Mouse (Mus musculus): ENCODE results near the gene Cic.

The Cic gene

DNA sequence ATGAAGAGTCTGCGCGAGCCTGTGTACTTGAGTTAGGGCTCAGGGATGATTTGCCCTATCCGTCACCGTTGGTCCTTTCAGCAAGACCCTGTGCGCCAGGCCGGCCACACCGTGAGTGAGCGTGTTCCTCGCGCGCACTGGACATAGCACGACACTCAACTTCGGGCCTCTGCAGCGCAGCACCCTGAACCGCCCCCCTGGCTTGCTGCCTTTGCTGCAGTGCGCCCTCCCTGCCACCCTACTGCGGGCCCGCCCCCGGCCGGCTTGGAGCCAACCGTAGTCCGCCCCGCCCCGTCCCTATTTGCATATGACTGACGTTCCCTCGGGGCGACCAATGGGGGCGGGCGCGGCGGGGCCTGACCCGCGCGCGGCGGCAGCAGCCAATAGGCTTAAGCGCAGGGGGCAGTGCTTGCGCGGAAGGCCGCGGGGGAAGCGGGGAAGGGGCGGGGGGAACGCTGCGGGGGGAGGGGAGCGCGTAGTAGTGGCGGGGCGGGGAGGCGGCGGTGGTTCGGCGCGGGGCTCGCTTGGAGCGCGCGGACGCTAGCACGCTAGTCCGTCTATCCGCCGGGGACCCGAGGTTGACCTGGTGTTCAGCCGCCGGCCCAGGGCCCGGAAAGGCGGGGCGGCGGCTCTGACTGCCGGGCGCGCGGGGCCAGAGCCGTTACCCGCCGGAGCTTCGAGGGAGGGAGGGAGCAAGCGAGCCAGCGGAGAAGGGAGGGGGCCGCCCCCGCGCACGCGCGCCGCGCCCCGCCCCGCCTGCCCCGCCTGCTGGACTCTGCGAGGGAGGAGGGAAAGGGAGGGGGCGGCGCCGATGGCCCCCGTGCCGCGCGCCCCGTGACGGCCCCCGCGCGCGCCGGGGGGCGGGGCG is 14.5 kb downstream of the Cic start:
- WGBS = 2% methylated on average over 90 of the region's 108 CpGs

DNA sequence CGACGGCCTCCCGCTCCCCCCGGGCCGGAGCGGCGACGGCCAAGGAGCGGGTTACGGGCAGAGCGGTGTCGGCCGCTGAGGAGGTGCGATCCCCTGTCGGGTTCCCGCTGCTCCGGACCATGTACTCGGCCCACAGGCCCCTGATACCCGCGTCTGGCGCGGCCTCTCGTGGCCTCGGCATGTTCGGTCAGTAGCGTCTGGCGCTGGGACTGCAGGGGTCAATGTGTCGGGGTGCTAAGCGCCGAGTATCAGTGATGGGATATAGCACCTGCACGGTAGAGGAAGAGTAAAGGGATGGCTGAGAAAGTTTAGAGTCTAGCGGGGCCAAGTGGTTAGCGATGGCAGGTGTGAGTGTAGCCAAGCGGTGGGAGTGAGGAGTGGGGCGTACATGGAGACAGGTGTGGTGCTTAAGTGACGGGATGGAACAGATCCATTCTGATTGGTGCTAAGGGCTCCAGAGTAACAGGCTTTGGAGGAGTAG is 15.3 kb downstream of the Cic start:
- WGBS = under 1% methylated on average over 35 of the region's 36 CpGs

DNA sequence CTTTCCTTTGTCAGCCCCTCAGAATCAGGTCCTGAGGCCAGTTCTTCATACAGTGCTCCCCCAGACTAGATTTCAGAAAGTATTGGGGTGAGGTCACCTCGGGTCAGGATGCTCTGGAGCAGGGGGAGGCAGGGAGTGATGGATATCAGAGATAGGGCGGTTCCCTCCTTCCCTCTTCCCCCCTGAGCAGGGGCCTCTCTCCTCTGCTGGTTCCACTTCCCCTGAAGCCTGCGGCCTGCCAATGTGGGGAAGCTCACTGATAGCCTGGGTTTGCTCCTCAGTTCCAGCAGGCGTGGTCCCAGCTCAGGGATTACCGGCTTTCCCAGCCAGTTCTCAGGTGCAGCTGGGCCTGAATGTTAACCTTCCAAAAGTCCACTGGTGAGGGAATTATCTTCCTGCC is 16.1 kb downstream of the Cic start:
- 35% methylated on average over 5 of the region's 5 CpGs for WGBS

DNA sequence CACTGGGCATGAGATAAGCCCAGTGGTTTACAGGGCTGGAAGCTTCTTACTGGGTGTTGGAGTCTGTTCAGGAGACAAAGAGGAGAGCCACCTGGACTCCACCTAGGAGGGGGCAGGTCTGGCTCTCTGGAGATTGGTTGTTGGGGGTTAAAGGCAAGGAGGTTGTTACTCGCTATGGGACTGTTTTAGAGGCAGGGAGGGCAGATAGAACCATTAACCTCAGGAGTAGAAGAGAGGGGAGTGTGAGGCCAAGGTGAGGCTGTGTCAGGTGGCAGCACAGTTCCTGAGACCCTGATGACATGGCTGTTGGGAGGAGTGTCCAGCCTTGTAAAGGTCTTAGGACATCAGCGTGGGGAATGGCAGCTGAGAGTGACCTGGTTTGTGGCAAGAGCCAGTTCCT is 16.7 kb downstream of the Cic start:
- WGBS = 60% methylated on average over 2 of the region's 2 CpGs

DNA sequence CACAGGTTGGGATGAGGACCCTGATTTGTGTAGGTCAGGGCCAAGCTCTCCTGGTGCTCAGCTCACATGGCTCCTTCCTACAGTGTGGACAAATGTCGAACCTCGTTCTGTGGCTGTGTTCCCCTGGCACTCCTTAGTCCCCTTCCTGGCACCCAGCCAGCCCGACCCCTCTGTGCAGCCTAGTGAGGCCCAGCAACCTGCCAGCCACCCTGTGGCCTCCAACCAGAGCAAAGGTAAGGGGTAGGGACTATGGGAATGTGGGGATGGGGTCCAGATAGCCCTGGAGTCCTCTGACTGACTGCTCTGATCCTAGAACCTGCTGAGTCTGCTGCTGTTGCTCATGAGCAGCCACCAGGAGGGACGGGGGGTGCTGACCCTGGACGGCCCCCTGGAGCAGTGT is 17.3 kb downstream of the Cic start:
- WGBS = 55% methylated on average over 5 of the region's 5 CpGs

DNA sequence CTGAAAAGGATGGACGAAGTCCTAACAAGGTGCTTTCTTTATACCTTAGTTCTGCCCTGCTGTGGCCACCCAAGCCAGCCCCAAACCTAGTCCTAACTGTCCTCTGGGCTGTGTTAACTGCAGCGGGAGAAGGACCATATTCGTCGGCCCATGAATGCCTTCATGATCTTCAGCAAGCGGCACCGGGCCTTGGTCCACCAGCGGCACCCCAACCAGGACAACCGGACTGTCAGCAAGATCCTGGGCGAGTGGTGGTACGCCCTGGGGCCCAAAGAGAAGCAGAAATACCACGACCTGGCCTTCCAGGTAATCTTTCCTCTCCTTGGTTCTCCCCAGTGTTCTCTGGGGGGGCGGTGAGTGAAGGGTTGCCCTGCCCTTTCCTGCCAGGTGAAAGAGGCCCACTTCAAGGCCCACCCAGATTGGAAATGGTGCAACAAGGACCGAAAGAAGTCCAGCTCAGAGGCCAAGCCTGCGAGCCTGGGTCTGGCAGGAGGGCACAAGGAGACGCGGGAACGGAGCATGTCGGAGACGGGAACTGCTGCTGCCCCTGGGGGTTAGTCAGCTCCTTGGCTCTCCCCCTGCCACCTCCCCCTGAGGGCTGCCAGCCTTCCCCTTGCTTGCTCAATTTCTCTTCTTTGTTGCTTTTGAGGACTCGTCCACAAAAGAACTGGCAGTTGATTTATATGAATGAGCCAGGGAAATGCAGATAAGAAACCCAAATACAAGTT is 18.2 kb downstream of the Cic start:
- WGBS = 79% methylated on average over 20 of the region's 20 CpGs

DNA sequence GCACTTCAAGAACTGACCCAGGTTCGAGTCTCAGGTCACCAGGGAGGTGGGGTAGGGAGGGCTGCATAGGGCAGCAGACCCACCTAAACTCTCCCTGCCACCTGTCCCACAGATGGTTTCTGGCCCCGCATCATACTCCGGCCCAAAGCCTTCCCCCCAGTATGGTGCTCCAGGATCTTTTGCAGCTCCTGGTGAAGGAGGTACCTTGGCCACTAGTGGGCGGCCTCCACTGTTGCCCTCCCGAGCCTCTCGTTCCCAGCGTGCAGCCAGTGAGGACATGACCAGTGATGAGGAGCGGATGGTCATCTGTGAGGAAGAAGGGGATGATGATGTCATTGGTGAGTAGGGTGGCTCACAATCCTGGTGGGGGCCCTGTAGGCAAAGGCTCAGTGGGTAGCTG is 19.5 kb downstream of the Cic start:
- 70% methylated on average over 8 of the region's 8 CpGs for WGBS

DNA sequence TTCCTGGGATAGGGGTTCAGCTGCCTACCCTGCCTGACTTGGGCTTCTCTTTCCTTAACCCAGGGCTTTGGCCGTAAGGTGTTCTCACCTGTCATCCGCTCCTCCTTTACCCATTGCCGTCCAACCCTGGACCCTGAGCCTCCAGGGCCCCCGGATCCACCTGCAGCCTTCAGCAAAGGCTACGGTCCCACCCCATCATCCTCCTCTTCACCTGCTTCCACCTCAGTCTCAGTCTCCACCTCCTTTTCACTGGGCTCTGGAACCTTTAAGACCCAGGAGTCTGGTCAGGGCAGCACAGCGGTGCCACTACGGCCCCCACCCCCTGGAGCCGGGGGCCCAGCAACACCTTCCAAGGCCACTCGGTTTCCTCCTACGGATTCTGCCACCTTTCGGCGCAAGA is 20.5 kb downstream of the Cic start:
- WGBS = 89% methylated on average over 12 of the region's 12 CpGs

DNA sequence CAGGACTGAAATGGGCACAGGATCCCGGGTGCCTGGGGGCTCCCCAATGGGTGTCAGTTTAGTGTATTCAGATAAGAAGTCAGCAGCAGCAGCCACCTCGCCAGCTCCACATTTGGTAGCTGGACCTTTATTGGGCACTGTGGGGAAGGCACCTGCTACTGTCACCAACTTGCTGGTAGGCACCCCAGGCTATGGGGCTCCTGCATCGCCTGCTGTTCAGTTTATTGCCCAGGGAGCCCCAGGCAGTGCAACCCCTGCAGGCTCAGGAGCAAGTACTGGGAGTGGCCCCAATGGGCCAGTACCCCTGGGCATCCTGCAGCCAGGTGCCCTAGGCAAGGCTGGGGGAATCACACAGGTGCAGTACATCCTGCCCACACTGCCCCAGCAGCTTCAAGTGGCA is 21.2 kb downstream of the Cic start:
- 95% methylated on average over 3 of the region's 3 CpGs for WGBS

DNA sequence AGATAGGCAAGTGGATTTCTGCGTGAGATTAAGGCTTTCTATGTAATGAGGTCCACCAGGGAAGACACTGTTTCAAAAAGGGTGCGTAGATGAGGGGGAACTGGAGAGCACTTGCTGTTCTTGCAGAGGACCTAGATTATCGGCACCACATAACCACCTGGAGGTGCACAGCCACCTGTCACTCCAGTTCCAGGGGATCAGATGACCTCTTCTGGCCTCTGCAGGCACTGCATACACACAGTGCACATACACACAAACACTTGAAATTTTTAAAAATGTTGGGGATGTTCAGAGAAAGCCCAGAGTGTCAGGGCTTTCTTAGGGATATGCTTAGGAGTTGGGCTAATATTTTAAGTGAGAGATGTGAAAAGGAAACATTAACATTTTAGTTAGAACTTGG is 22.4 kb downstream of the Cic start:
- 97% methylated on average over 3 of the region's 3 CpGs for WGBS

DNA sequence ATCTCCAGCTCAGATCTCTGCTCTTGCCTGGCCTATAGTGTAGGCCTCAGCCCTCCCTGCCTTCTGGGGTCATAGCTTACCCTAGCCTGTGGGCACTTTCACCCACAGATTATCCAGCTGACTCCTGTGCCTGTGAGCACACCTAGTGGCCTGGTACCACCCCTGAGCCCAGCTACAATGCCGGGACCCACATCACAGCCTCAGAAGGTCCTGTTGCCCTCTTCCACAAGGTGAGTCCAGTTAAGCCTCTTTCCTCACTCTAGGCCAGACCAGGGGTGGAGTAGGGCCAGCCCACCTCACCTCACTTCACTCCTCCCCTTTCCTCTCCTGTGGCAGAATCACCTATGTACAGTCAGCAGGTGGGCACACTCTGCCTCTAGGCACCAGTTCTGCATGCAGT is 23.0 kb downstream of the Cic start:
- WGBS = 91% methylated on average over 1 of the region's 1 CpGs

DNA sequence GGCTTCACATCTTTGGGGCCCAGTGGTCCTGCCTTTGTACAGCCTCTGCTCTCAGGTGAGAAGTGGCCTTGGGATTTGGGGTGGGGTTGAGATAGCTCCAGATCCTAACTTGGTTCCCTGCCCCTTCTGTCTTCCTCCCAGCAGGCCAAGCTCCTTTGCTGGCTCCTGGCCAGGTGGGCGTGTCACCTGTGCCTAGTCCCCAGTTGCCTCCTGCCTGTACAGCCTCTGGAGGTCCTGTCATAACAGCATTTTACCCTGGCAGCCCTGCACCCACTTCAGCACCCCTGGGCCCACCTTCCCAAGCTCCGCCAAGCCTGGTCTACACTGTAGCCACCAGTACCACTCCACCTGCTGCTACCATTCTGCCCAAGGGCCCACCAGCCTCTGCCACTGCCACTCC is 23.4 kb downstream of the Cic start:
- 72% methylated on average over 2 of the region's 2 CpGs for WGBS

DNA sequence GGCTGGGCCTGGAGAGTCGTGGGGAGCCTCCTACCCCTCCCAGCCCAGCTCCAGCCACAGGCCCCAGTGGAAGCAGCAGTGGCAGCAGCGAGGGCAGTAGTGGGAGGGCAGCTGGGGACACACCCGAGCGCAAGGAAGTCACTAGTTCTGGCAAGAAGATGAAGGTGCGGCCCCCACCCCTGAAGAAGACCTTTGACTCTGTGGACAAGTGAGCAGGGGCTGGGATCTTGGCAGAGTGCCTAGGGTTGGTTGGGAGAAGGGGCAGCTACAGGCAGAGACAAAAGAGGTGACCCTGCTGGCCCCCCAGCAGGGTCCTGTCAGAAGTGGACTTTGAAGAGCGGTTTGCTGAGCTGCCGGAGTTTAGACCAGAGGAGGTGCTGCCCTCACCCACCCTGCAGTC is 24.6 kb downstream of the Cic start:
- 54% methylated on average over 7 of the region's 7 CpGs for WGBS

DNA sequence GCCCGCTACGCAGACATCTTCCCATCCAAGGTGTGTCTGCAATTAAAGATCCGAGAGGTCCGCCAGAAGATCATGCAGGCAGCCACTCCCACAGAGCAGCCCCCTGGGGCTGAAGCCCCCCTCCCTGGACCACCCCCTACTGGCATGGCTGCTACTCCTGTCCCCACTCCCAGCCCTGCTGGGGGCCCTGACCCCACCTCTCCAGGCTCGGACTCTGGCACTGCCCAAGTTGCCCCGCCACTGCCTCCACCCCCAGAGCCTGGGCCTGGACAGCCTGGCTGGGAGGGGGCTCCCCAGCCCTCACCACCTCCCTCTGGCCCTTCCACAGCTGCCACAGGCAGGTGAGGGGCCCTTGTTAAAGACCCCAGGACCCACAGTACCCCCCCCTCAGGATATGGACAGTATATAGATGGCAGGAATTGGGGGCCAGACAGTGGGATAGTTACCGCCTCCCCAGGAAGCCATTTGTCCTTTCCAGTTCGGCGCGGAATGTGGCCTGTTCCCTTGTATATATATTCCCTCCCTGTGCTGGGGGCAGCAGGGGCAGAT is 25.8 kb downstream of the Cic start:
- 85% methylated on average over 10 of the region's 10 CpGs for WGBS

DNA sequence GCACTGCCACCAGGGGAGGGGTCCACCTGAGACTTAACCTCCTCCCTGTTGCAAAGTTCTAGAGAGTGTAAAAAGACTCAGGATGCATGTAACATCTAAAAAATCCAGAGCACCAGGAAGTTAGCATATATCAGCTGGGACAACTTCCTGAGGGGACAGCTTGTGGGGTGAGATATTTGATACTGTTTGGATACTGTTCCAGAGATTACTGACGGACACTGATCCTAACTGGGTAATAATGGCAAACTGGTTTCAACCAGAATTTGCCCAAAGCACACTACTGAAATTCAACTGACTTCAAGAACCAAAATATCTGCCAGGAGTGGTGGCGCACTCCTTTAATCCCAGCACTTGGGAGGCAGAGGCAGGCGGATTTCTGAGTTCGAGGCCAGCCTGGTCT is 27.0 kb downstream of the Cic start:
- 91% methylated on average over 4 of the region's 4 CpGs for WGBS

DNA sequence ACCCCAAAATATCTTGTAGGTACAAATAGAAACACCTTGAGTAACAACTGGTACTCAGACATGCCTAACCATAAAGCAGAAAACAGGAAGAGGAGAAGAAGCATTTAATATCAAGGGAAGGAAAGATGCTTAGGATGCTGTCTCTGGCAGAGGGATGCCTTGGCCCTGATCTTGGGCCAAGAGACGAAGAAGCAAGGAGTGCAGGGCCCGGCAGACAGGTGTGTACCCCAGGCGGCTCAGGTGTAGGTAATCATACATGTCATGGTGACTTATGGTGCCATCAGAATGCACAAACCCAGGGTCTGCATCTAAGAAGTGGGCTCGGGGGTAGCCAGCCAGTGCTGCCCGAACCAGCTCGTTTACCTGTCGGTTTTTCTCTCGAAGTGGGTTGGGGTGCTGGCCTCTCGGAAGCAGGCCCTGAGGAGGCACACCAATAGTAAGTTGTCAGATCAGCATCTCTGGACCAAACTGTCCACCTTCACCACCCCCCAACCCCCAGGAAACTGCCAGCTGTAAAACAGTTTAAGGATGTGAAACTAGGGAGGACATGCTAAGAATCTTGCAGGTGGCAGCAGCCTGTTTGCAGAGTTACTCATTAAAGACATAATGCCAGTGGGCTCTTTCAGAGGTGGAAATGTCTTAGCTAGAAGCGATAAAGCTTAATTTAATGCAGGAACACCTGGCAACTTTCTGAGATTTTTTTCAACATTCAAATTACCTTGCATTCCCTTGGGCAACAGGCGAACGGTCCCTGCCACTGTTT is 27.6 kb downstream of the Cic start:
- 77% methylated on average over 12 of the region's 12 CpGs for WGBS

DNA sequence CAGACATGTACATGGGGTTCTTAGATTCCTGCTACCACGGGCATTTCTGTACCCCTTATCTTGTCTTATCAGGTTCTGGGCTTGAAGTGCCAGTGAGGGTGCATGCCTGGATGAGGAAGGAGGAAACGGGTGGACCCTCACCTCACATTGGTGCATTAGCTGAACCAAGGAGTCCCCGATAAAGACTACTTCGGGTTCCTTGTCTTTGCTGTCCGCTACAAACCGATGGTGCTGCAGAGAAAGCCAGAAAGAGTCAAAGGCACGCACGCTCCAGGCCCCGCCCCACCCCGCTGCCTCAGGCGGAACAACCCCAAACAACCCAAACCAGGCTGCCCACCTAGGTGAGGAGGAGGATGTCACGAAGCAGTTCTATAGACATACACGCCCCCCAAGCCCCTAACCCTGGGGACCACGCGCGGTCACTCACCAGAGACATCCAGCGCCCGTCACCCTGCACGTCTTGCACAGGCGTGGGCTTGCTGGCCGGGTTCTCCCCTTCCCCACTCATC is 29.5 kb downstream of the Cic start:
- WGBS = 2% methylated on average over 21 of the region's 21 CpGs

DNA sequence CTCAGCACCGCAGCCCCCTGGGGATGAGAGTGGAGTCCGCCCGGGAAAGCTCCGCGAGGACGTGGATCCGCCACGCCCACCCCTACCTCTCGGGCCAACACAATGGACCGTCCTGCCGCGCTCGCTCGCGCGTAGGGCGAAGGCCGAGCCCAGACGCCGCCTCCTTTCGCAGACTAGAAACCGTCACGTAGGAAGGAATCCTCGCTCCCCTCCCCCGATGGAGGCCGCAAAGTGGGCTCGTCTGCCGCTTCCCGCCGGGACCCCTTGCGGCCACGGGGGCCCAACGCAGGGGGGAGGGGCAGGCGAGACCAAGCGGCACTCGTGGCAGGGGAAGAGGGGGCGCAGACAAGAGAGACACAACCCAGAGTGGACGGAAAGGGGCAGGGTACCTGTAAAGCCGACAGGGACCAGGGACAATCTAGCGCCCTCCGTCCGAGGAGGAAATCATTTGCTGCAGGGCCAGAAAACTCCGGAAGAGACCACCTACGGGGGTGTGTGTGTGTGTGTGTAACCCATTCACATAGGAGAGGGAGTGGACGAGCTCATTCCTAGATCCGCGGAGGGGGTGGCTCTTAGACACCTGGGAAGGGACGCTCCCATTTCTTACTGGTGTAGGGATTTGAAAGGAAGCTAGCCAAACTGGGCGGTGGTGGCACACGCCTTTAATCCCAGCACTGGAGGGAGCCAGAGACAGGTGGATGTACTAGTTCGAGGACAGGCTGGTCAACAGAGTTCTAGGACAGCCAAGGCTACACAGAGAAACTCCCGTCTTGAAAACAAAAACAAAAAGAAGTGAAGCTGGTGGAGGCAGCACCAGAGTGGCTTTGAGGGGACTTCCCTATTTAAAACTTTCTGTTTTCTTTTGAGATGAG is 30.2 kb downstream of the Cic start, which contains the start of gene Pafah1b3:
Gene Pafah1b3 (minus strand): TSS at position 533 of the 872 bp plus-strand sequence.
- under 1% methylated on average over 52 of the region's 52 CpGs for WGBS

DNA sequence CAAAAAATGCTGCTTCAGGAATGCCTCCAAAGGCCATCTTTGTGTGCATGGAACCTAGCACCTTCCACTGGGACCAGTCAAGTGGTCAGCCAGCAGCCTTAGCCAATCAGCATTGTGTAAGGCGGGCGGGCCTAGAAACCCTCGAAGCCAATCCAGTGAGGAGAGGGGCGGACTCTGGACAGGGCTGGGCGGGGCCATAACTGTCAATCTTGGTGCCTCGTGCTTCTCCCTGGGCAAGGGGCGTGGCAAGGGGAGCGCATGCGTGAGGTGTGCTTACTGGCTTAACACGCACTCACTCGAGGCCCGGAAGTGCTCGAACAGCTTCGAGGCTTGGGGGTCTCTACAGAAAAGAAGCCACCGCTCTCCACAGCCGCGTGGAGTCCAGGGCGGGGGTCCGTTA is 33.6 kb downstream of the Cic start, which contains the start of gene Prr19:
Gene Prr19 (plus strand): TSS at position 349 of the 400 bp plus-strand sequence.
- 59% methylated on average over 19 of the region's 19 CpGs for WGBS

DNA sequence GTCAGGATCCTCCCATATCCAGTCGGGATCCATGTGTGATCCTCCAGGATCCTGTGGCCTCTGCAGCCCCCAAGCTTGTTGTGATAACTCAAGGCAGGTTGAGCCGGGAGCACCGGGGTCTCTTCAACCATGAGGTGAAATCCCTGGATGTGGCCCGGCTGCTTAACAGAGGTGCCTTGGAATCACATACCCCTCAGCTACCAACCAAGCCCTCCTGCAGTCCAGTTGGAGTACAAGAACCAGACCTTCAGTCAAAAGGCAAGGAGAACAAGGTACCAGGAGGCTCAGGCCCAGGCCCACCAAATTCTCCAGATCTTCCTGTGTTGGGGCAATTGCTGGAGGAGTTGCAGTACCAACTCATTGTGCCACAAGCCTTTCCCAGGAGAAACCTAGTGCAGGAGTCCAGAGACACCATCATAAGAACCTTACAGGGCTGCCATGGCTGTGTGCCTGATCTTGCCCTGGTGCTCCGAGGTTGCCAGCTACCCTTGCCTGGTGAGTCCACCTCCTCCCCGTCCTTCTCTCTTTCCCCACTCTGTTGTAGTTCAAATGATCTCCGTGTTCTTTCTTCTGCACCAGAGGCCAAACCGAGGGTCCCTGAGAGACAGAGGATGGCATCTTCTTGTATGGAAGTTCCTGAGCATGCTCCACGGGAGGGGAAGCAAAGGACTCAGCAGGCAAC is 35.6 kb downstream of the Cic start:
- 79% methylated on average over 9 of the region's 9 CpGs for WGBS

Measured in cerebral cortex, adult 2 months (tissue).